Mouse (Mus musculus): Measurements from ENCODE around the gene Memo1.
"Not testable (repeated sequence)": the region's sequence is repeated elsewhere in the genome, so short reads cannot be mapped to it uniquely, and the experiment has no call there.

The Memo1 gene

GRCm38 (mm10) chr17:74295026-74295970 lies at the start of gene Memo1:
Memo1 (minus strand) TSS chr17:74295521.
- peak; percentile 77 for DNase-seq

- DNase-seq = no peak
Observed at GRCm38 (mm10) chr17:74341151-74341550, 45.8 kb upstream of the Memo1 start.

GRCm38 (mm10) chr17:74338937-74339804 lies 43.9 kb upstream of the Memo1 start, which contains the start of gene Spast:
Spast (plus strand) TSS chr17:74338987.
- DNase-seq = peak; percentile 74

GRCm38 (mm10) chr17:74338225-74338931 lies 43.1 kb upstream of the Memo1 start:
- DNase-seq = peak; percentile 97

- peak; percentile 27 for DNase-seq
Observed at GRCm38 (mm10) chr17:74331049-74331676, 35.8 kb upstream of the Memo1 start.

DNA sequence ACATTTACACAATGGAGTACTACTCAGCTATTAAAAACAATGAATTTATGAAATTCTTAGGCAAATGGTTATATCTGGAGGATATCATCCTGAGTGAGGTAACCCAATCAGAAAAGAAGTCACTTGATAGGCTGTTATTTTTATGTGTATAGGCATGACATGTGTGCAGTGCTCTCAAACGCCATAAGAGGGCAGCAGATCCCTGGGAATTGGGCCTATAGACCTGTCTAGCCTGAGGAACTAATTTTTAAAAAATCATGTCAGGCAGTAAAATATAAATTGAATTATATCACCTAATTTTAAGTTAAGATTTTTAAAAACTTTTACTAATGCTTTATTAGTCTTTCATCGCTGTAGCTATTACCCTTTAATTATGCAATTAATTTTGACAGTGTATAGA lies 32.8 kb upstream of the Memo1 start:
- peak; percentile 62 for DNase-seq

DNA sequence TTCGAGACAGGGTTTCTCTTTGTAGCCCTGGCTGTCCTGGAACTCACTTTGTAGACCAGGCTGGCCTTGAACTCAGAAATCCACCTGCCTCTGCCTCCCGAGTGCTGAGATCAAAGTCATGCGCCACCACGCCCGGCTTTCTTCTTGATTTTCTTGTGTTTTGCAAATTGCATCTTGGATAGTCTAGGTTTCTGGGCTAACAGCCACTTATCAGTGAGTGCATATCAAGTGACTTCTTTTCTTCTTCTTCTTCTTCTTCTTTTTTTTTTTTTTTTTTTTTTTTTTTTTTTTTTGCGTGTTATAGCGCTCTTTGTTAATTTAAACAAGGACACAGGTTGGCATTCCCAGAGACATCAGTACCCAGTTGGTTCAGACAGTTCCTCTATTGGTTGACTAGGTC lies 31.9 kb upstream of the Memo1 start:
- DNase-seq = not testable (repeated sequence)

- no peak for DNase-seq
Observed at GRCm38 (mm10) chr17:74323844-74324243, 28.5 kb upstream of the Memo1 start, which contains the start of gene Dpy30. Dpy30 (minus strand) TSS chr17:74323944.

DNA sequence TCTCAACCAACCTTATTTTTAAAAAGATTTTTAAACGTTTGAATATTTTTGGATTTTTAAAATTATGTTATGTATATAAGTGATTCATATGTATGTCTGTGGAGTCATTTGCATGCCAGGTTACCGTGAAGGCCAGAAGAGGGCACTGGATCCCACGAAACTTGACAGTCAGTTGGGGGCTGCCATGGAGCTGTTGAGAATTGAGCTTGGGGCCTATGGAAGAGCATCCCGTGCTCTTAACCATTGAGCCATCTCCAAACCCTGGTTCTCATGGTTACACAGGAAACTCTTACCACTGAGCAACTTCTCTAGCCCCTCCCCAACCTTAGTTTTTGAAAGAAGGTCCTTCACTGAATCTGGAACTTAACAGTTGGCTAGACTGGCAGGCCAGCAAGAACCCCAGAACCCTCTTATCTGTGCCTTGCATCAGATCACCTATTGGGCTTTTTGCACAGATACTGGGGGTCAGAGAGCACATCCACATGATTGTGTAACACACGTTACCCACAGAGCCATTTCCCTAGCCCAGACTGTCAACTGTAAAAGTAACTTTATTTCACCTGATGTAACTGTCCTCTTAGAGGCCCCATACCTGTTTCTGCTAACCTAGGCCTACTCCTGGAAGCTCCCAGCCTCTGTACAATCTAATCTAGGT lies 27.2 kb upstream of the Memo1 start:
- no peak for DNase-seq

- no peak for DNase-seq
Observed at GRCm38 (mm10) chr17:74318721-74319120, 23.4 kb upstream of the Memo1 start.

DNA sequence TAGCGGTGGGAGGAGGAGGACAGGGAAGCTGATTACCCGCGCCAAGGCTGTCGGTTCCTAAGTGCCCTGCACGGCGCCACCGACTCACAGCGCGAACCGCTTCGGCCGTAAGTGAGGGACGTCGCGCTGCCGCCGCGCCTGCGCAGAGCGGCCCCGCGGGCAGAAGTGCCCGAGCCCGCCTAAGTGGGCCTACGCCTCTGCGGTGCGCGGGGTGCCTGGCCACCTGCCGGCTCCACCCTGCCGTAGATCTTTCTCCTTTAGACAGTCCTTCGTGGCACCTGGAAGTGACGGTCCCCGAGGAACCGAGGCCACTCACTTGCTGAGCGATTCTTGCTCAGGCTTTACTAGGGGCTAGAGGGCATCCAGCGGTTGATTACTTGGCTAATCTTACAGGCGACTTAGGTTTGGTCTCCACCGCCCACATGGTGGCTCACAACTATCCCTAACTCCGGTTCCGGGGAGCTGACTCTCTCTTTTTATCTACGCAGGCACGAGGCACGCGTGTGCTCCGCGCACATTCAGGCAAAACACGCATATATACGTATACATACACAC lies 21.1 kb upstream of the Memo1 start:
- DNase-seq = peak; percentile 90

DNA sequence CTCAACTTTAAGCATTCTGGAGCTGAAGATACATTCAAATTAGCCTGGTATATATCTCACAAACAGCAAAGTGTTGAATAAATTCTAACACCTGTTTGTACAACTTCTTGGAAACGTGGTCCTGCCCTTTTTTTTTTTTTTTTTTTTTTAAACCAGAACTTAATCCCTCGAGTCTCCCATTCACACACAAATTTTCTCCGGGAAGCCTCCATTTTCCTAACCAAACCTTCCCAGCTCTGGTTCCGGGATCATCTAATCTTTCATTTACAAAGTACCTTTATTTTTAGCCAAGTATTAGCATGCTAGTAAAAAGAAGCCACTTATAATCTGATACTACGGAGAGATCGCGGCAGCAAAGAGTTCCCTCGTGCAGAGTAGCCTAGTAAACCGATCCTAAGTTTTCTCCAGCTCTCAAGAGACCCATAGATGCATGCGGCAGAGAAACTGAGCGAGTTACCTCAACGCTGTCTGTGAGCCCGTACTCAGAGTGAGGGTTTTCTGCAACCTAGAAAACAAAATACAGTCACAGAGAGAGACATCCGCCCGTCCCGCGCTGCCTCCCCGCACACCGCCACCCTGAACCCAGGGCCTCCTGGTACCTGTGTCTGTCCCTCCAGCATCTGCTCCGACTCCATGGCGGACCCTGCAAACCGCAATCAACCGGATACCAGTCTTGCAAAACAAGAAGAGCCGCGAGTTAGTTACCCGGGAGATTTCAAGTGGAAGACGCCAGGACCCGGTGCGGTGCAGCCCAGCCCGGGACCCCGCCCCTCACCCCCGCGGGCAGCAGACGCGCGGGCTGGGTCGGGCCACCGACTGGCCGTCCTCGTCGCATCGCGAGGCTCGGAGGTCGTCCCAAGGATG lies 20.4 kb upstream of the Memo1 start:
- DNase-seq = no peak

- DNase-seq = no peak
Observed at GRCm38 (mm10) chr17:74306021-74306420, 10.7 kb upstream of the Memo1 start.

DNA sequence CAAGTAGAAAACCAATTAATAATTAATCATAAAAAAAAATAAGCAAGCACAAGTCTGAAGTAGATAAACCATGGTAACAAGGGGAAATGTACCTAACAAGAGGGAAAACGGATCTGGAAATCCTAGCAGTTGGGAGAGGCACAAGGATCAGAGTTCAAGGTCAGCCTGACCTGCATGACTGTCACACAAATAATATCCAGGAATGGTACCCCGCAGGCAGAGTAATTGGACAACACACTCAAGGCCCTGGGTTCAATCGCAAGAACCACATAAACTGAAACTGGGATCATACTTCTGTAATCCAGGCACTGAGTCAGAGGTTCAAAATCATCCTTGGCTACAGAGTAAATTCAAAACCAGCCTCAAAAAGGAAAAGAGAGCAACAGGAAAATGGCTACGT lies 10.3 kb upstream of the Memo1 start:
- DNase-seq = no peak

- no peak for DNase-seq
Observed at GRCm38 (mm10) chr17:74304060-74304459, 8.7 kb upstream of the Memo1 start.

DNA sequence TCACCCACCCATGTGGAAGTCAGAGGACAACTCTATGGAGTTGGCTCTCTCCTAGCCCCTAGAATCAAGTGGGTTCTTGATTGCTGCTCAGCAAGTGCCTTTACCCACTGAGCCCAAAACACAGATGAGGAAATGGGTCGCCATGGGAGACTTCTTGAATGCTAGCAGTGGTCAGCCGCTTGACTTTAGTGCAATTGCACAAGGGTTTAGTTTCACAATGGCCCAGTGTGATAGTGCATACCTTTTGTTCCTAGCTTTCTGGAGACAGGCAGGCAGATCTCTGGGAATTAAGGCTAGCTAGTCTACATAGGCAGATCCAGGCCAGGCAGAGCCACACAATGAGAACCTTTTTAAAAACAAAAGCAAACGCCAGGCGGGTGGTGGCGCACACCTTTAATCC lies 4.8 kb upstream of the Memo1 start:
- DNase-seq = no peak

DNA sequence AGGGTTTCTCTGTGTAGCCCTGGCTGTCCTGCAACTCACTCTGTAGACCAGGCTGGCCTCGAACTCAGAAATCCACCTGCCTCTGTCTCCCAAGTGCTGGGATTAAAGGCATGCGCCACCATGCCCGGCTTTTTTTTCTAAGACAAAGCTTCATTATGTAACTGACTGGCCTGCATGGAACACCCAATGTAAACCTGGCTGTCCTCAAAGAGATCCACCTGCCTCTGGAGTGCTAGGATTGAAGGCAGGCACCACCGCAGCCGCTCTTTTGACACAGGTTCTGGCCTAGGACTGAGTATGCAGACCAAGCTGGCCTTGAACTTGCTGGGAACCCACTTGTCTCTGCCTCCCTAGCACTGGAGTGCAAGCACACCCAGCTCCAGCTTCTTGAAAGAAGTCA lies 1.7 kb upstream of the Memo1 start:
- DNase-seq = not testable (repeated sequence)

GRCm38 (mm10) chr17:74296076-74296823 lies 929 bp upstream of the Memo1 start:
- DNase-seq = peak; percentile 40

DNA sequence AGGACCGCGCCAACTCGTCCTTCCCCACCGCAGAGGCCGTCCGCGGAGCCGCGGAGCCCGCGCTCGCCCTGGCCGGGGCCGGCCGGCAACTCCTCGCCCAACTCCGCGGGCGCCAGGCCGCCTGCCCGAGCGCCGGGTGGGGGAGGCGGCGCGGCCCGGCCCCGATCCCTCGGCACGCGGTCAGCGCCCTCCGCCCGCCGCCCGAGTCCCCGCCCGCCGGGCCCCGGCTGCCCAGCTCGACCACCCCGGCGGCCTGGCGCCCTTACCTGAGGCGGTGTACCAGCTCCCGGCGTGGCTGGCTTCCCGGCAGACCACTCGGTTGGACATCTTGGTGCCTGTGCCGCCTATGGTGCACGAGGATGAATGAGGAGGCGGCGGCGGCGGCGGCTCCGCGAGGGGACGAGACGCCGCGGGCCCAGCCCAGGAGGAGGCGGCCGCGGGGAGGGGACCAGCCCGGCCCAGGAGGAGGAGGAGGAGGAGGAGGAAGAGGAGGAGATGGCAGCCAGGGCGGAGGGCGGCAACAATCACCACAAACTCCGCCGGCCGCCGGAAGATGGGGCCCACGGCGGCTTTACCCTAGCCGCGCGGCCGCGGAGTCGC lies 795 bp downstream of the Memo1 start:
- DNase-seq = peak; percentile 86

Data from kidney, adult 9 months (tissue).